Mouse (Mus musculus) intestine, postnatal 0 days (tissue): ENCODE measurements around the gene Trem2. TPM values are rescaled to one million over a fixed set of nuclear protein-coding genes. Genes with fewer than 3 reads are reported as not detected.

Experiments used
- ATAC-seq: fragments of 200-750 bp; cut with Nextera tagmentation; 2 replicates; pipeline ENCODE4 v1.8.0; 2017; ENCODE audit warnings: mild to moderate bottlenecking, moderate TSS enrichment, moderate library complexity
- H3K27ac ChIP-seq: fragments of 300-500 bp; sonication (generic); 2 replicates; pipeline ENCODE4 v1.5.1; 2014; ENCODE audit warnings: mild to moderate bottlenecking, low read depth, low read length, moderate library complexity
- H3K27me3 ChIP-seq: fragments of 300-500 bp; sonication (generic); replicated peaks from 2 replicates; pipeline ENCODE4 v1.6.1; 2014; ENCODE audit warnings: low read length, mixed read lengths; ENCODE audit not compliant: control insufficient read depth, insufficient read depth
- H3K36me3 ChIP-seq: fragments of 300-500 bp; sonication (generic); 2 replicates; pipeline ENCODE4 v1.6.1; 2014; ENCODE audit warnings: mild to moderate bottlenecking, moderate library complexity; ENCODE audit not compliant: control insufficient read depth, insufficient read depth
- H3K4me1 ChIP-seq: fragments of 300-500 bp; sonication (generic); replicated peaks from 2 replicates; pipeline ENCODE4 v1.6.1; 2014; ENCODE audit warnings: antibody characterized with exemption, low read length, mixed read lengths; ENCODE audit not compliant: control insufficient read depth, insufficient read depth
- H3K4me2 ChIP-seq: fragments of 300-500 bp; sonication (generic); replicated peaks from 2 replicates; pipeline ENCODE4 v1.6.1; 2014; ENCODE audit warnings: low read depth, mild to moderate bottlenecking, moderate library complexity
- H3K4me3 ChIP-seq: fragments of 300-500 bp; sonication (generic); 2 replicates; pipeline ENCODE4 v1.5.1; 2014; ENCODE audit warnings: low read depth, low read length
- H3K9ac ChIP-seq: fragments of 300-500 bp; sonication (generic); 2 replicates; pipeline ENCODE4 v1.6.1; 2014; ENCODE audit warnings: mild to moderate bottlenecking, low read depth, low read length
- H3K9me3 ChIP-seq: fragments of 300-500 bp; sonication (generic); 2 replicates; pipeline ENCODE4 v1.6.1; 2016; ENCODE audit warnings: mixed run types; ENCODE audit not compliant: control insufficient read depth
- CTCF ChIP-seq: sonication (generic); IDR thresholded peaks from 2 replicates; pipeline ENCODE4 v1.5.1; 2016; ENCODE audit warnings: low read depth, mild to moderate bottlenecking, control low read depth, antibody characterized with exemption, moderate library complexity
- WGBS: fragments of 180-500 bp; shearing (Covaris S2); extraction: QIAGEN DNeasy Blood & Tissue Kit; methylation state at CpG from one replicate; pipeline ENCODE4 v1.1.7; 2014; 5-methylcytosine and 5-hydroxymethylcytosine counted together
- polyA plus RNA-seq: library from polyadenylated mRNA; unstranded; fragments of >200 nt; fragmentation: Nextera tagmentation; extraction: Ambion mirVana; gene quantifications from 2 replicates; pipeline ENCODE4 v1.2.1, GENCODE M21; 2015

The Trem2 gene
- polyA plus RNA-seq, 1 experiment from 2014 or later, result 3.4 TPM

- 52% methylated on average over 5 of the region's 5 CpGs for WGBS
Measured at GRCm38 (mm10) chr17:48391446-48391845, 45.2 kb downstream of the Trem2 start.

DNA sequence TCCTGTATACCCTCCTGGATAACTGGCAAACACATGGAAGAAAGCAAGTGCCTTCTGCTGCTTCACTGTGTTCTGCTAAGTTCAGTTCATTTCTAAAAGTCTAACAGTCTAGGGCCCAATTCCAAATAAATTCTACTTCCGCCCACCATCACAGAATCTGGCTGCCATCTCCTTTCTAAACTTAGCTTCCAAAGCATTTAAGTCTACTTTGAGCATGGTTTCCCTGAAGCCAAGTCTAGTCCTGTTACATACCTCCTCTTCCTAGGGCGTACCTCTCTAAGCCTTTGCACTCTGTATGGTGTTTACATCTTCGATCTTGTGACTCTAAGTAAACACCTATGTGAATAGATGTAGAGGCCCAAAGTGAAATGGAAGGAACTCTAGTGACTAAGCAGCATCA, 46.4 kb downstream of the Trem2 start:
- Histone ChIP-seq H3K4me2 (no peak overlapping the region), H3K36me3 (peaks cover 83% of the 10 kb centered on the region), H3K4me1 (no peaks in the 10 kb centered on the region), H3K9me3 (no peaks in the 10 kb centered on the region), H3K27ac (peak overlapping the region; percentile 58; the same call in 1 of the 2 replicates), H3K9ac (no peak overlapping the region), H3K27me3 (no peaks in the 10 kb centered on the region), H3K4me3 (no peak overlapping the region)
- ATAC-seq, result no peak
- 88% methylated on average over 3 of the region's 3 CpGs for WGBS
- no peak for TF ChIP-seq CTCF

More at GRCm38 (mm10) chr17:48391446-48391845, 45.2 kb downstream of the Trem2 start:
- H3K27ac ChIP-seq, result peak overlapping the region; percentile 58
- no peak overlapping the region for H3K4me2 ChIP-seq
- no peak overlapping the region for H3K4me3 ChIP-seq
- no peaks in the 10 kb centered on the region for H3K27me3 ChIP-seq
- peaks cover 90% of the 10 kb centered on the region for H3K36me3 ChIP-seq
- H3K9me3 ChIP-seq, result no peaks in the 10 kb centered on the region
- no peak overlapping the region for H3K9ac ChIP-seq
- no peaks in the 10 kb centered on the region for H3K4me1 ChIP-seq
- TF ChIP-seq CTCF, result no peak
- peak; percentile 82 for ATAC-seq

DNA sequence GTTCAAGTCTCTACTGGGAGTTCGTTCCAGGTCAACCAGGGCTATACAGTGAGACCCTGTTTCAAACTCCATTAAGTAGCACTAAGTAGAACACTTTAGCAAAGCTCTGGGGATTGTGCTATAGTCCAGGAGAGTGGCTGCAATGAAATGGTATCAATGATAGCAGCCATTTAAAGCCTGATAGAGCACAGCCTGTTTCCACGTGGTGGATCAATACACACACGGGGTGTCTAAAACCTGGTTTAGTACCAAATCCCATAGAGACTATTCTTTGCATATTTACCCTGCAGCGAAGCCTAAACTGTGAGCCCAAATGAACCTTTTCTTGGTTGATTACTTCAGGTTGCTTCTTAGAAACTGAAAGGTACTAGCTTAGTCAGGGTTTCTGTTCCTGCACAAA, 55.5 kb downstream of the Trem2 start:
- Histone ChIP-seq H3K27ac (no peak overlapping the region), H3K9ac (no peak overlapping the region), H3K4me3 (no peak overlapping the region), H3K27me3 (no peaks in the 10 kb centered on the region), H3K4me1 (no peaks in the 10 kb centered on the region), H3K36me3 (peaks cover 26% of the 10 kb centered on the region), H3K4me2 (no peak overlapping the region), H3K9me3 (no peaks in the 10 kb centered on the region)
- no peak for ATAC-seq
- TF ChIP-seq CTCF, result no peak
- 73% methylated on average over 4 of the region's 4 CpGs for WGBS

DNA sequence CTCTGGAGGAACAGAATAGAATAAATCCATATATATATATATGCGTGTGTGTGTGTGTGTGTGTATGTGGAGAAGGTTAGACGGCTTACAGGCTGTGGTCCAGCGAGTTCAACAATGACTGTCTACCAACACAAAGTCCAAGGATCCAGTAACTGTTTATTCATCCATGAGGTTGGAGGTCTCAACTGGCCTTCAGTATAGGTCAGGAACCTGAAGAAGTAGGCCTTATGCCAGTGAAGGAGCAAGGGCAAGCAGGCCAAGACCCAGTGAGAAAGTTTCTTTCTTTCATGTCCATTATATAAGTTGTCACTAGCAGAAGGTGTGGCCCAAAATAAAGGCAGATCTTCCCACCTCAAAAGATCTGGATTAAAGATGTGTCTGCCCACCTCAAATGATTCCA, 56.5 kb downstream of the Trem2 start:
- WGBS, result 82% methylated on average over 3 of the region's 3 CpGs

More for the DNA sequence above, 56.5 kb downstream of the Trem2 start:
- Histone ChIP-seq H3K4me1 (0 out of 2 replicates have a peak, but pooled peaks cover 7% of the 10 kb centered on the region), H3K27me3 (no peaks in the 10 kb centered on the region), H3K9me3 (no peaks in the 10 kb centered on the region), H3K4me2 (no peak overlapping the region), H3K9ac (no peak overlapping the region), H3K4me3 (no peak overlapping the region), H3K36me3 (peaks cover 24% of the 10 kb centered on the region), H3K27ac (no peak overlapping the region)
- TF ChIP-seq CTCF, result no peak
- no peak for ATAC-seq

Other genes starting within 250 kb of the Trem2 start
- not detected in 2 replicates for gene 9830107B12Rik, start 200.1 kb upstream of the Trem2 start, polyA plus RNA-seq
- not detected in 2 replicates for gene A530064D06Rik, start 179.1 kb upstream of the Trem2 start, polyA plus RNA-seq
- gene Trem1, start 113.6 kb upstream of the Trem2 start, polyA plus RNA-seq, result 0.21 and 0.23 TPM in 2 replicates
- not detected in 2 replicates for gene Trem3, start 98.6 kb upstream of the Trem2 start, polyA plus RNA-seq
- 1.4 and 2.2 TPM in 2 replicates for gene Treml4, start 82.1 kb upstream of the Trem2 start, polyA plus RNA-seq
- 0.24 TPM in 1 of 2 replicates, not detected in the other for gene Treml2, start 46.9 kb upstream of the Trem2 start, polyA plus RNA-seq
- gene B430306N03Rik, start 30.3 kb upstream of the Trem2 start, polyA plus RNA-seq, result 0.05 and 0.22 TPM in 2 replicates
- gene Treml1, start 13.5 kb downstream of the Trem2 start, polyA plus RNA-seq, result 0.12 and 0.23 TPM in 2 replicates
- gene Nfya, start 63.5 kb downstream of the Trem2 start, polyA plus RNA-seq, result 3.8 and 4.2 TPM in 2 replicates
- 52.1 and 53.9 TPM in 2 replicates for gene Oard1, start 63.6 kb downstream of the Trem2 start, polyA plus RNA-seq
- gene Apobec2, start 86.5 kb downstream of the Trem2 start, polyA plus RNA-seq, result 2.6 TPM in 2 replicates
- 0.48 and 1.3 TPM in 2 replicates for gene Tspo2, start 105.1 kb downstream of the Trem2 start, polyA plus RNA-seq
- gene Unc5cl, start 108.5 kb downstream of the Trem2 start, polyA plus RNA-seq, result 26.7 and 28.4 TPM in 2 replicates